In the genomic region with DNA sequence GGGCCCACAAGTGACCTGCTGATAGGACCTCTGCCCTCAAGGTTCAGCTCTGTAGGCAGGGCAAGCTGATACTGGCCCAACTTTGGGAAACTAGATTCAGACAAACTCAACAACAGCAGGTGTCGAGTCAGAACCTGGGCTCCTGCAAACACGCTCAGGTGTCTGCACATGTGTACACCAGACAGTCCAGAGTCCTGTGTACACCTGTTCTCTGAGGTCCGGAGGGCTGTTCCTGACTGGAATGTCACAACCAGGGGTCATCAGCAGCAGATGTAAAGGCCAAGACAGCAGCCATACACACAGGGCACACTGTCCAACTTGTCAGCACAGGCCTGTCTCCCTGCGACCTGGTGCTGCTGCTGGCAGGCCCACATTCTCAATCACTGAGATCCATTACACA, we compare ENCODE assay signal across 11 mouse cellular contexts.
"Had no signal": no experiment of that assay in that cellular context is flagged by ENCODE, and none has a peak within 500 bp of the region (broad histone marks: within the 10 kb centered on the region; RNA-seq: fewer than 3 reads in every experiment).

No protein-coding gene starts in this region.

- DNase-seq: kidney, adult 18-20 months; kidney, postnatal 10 days; kidney, postnatal 4 days; lung, adult 18-20 months; right cerebral cortex, postnatal 25 days; thymus, adult 18-20 months; thymus, postnatal 14 days had no signal

- H3K27ac ChIP-seq: layer of hippocampus, adult 2 months; limb, embryonic 13.5 days; midbrain, embryonic 15.5 days; neural tube, embryonic 12.5 days had no signal

- H3K27me3 ChIP-seq: limb, embryonic 13.5 days; midbrain, embryonic 15.5 days; neural tube, embryonic 12.5 days had no signal

- H3K9ac ChIP-seq: limb, embryonic 13.5 days; midbrain, embryonic 15.5 days; neural tube, embryonic 12.5 days had no signal

- H3K4me3 ChIP-seq: layer of hippocampus, adult 2 months; limb, embryonic 13.5 days; midbrain, embryonic 15.5 days; neural tube, embryonic 12.5 days had no signal

- ATAC-seq: midbrain, embryonic 15.5 days had no signal

- H3K4me2 ChIP-seq: limb, embryonic 13.5 days; midbrain, embryonic 15.5 days; neural tube, embryonic 12.5 days had no signal

- H3K9me3 ChIP-seq: limb, embryonic 13.5 days; midbrain, embryonic 15.5 days; neural tube, embryonic 12.5 days had no signal

- H3K36me3 ChIP-seq: limb, embryonic 13.5 days; midbrain, embryonic 15.5 days; neural tube, embryonic 12.5 days had no signal
